Mouse (Mus musculus): ENCODE measurements around the gene Gm20422.

GRCm38 (mm10) chr8:69809820-69810219, 35.1 kb upstream of the Gm20422 start:
- TF ChIP-seq CTCF (conservative IDR thresholded peaks at IDR 0.05; ENCODE audit: low read length), result no peak
- no peak for TF ChIP-seq NANOG (IDR thresholded peaks at IDR 0.05; ENCODE audit: borderline replicate concordance, low read length)
- no peak for TF ChIP-seq POU5F1 (IDR thresholded peaks at IDR 0.05; ENCODE audit: borderline replicate concordance, low read length)
